Mouse (Mus musculus) liver, postnatal 0 days (tissue): ENCODE results near the gene Tspo.

Source experiments
- CTCF ChIP-seq: sonication (generic); IDR thresholded peaks from 2 replicates; pipeline ENCODE4 v1.5.1; 2016; ENCODE audit warnings: antibody characterized with exemption, low read depth
- EP300 ChIP-seq: IDR thresholded peaks from 2 replicates; pipeline ENCODE4 v1.6.1; 2016; ENCODE audit warnings: antibody characterized with exemption, low read depth, mild to moderate bottlenecking

DNA sequence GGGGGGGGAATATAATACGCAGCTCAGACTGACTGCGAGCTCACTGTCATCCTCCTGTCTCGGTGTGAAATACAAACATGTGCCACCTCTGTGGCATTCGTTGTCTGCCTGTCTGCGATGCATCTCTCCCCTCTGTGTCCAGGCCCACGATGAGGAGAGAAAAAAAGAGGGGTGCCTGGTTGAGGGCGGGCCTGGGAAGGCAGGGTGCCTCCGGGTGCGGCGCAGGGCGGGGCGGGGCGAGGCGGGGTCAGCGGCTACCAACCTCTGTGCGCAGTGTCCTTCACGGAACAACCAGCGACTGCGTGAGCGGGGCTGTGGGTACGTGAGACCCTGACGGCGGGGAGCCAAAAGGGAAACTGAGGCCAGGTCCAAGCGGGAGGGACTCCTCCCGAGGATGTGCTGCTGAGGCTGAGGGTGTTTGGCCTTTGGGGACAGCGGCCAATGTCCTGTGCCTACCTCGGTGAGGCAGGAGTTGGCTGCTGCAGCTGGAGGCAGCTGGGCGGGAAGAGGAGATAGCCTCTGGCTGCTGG lies at the start of gene Tspo, which contains the start of gene Mcat:
- peak; percentile 10 for TF ChIP-seq CTCF
- no peak for TF ChIP-seq EP300
